In genomic region chr8:4319573-4319872, GRCm38 (mm10) we compare ENCODE assay signal across 17 mouse cellular contexts. TPM values are rescaled to one million over a fixed set of nuclear protein-coding genes. Genes with fewer than 3 reads are reported as not detected.
A peak's percentile ranks its signal among the peaks of the same experiment; 100 is the strongest.
DNase-seq lines count a peak whose midpoint lies in the region; ATAC-seq and TF ChIP-seq lines count a peak whose summit lies in the region.
"Had no signal": no experiment of that assay in that cellular context is flagged by ENCODE, and none has a peak within 500 bp of the region (broad histone marks: within the 10 kb centered on the region; RNA-seq: fewer than 3 reads in every experiment).

No protein-coding gene starts in this region.

- ATAC-seq in liver, embryonic 12.5 days = no peak
- no peak for ATAC-seq in liver, embryonic 11.5 days (replicated peaks; ENCODE audit: low FRiP score)
- ATAC-seq in forebrain, embryonic 13.5 days = no peak
- ATAC-seq: forebrain, embryonic 14.5 days had no signal

- no peak for DNase-seq in kidney, adult 2 months
- no peak for DNase-seq in kidney, adult 11 months
- no peak for DNase-seq in liver, embryonic 11.5 days (ENCODE audit: low spot score)
- peak; percentile 56 for DNase-seq in large intestine, adult 2 months (ENCODE audit: low read depth, low spot score)
- no peak for DNase-seq in urinary bladder, postnatal 25 days (ENCODE audit: low spot score)
- DNase-seq: adrenal gland, adult 2 months; adrenal gland, postnatal 25 days; cerebellum, adult 18-20 months; cerebellum, adult 9-11 months; cerebellum, postnatal 36 days; heart, adult 2 months had no signal

- WGBS in kidney, adult 2 months = 89% methylated on average over 11 of the region's 11 CpGs
- WGBS in liver, embryonic 12.5 days (ENCODE audit: insufficient replicate concordance) = 84% methylated on average over 11 of the region's 11 CpGs
- 91% methylated on average over 11 of the region's 11 CpGs for WGBS in liver, embryonic 11.5 days
- WGBS in large intestine, adult 2 months = 51% methylated on average over 11 of the region's 11 CpGs
- 97% methylated on average over 11 of the region's 11 CpGs for WGBS in forebrain, embryonic 13.5 days

- no peaks in the 10 kb centered on the region for H3K36me3 ChIP-seq in kidney, adult 2 months (ENCODE audit: control insufficient read depth, insufficient read depth, low read length)
- H3K36me3 ChIP-seq in liver, embryonic 12.5 days = peaks cover 46% of the 10 kb centered on the region
- H3K36me3 ChIP-seq in liver, embryonic 11.5 days (ENCODE audit: control insufficient read depth, insufficient read depth, low read length) = peaks cover 6% of the 10 kb centered on the region
- H3K36me3 ChIP-seq in forebrain, embryonic 13.5 days (ENCODE audit: poor library complexity, severe bottlenecking) = peaks cover 30% of the 10 kb centered on the region

- no peaks in the 10 kb centered on the region for H3K27me3 ChIP-seq in kidney, adult 2 months (replicated peaks; ENCODE audit: control insufficient read depth, insufficient read depth, low read length)
- H3K27me3 ChIP-seq in liver, embryonic 12.5 days (replicated peaks) = no peaks in the 10 kb centered on the region
- no peaks in the 10 kb centered on the region for H3K27me3 ChIP-seq in liver, embryonic 11.5 days (replicated peaks; ENCODE audit: control insufficient read depth, insufficient read depth, low read length)
- H3K27me3 ChIP-seq in forebrain, embryonic 13.5 days = no peaks in the 10 kb centered on the region
- H3K27me3 ChIP-seq: heart, embryonic 12.5 days had no signal

- no peak overlapping the region for H3K9ac ChIP-seq in liver, embryonic 12.5 days
- H3K9ac ChIP-seq in liver, embryonic 11.5 days (ENCODE audit: low read depth, low read length) = no peak overlapping the region
- no peak overlapping the region for H3K9ac ChIP-seq in forebrain, embryonic 13.5 days
- H3K9ac ChIP-seq: heart, embryonic 12.5 days; hindbrain, embryonic 14.5 days had no signal

- TF ChIP-seq CTCF in kidney, adult 2 months (conservative IDR thresholded peaks at IDR 0.05; ENCODE audit: insufficient read depth, insufficient read length, low read depth, low read length) = no peak

- H3K9me3 ChIP-seq in liver, embryonic 12.5 days (replicated peaks) = no peaks in the 10 kb centered on the region
- no peaks in the 10 kb centered on the region for H3K9me3 ChIP-seq in liver, embryonic 11.5 days (ENCODE audit: control insufficient read depth, low read length)
- no peaks in the 10 kb centered on the region for H3K9me3 ChIP-seq in forebrain, embryonic 13.5 days (replicated peaks)
- H3K9me3 ChIP-seq: heart, embryonic 12.5 days; hindbrain, embryonic 10.5 days had no signal

- no peak for TF ChIP-seq POLR2A in kidney, adult 2 months (IDR thresholded peaks at IDR 0.05; ENCODE audit: low read depth, low read length)

- peaks cover 60% of the 10 kb centered on the region for H3K4me1 ChIP-seq in kidney, adult 2 months (ENCODE audit: control insufficient read depth, insufficient read depth, low read length)
- H3K4me1 ChIP-seq in liver, embryonic 12.5 days = peaks cover 70% of the 10 kb centered on the region
- peaks cover 28% of the 10 kb centered on the region for H3K4me1 ChIP-seq in liver, embryonic 11.5 days (replicated peaks; ENCODE audit: control insufficient read depth, insufficient read depth, low read length)
- peaks cover 40% of the 10 kb centered on the region for H3K4me1 ChIP-seq in forebrain, embryonic 13.5 days

- H3K4me3 ChIP-seq in kidney, adult 2 months (ENCODE audit: insufficient read depth, low read depth, low read length) = no peak overlapping the region
- no peak overlapping the region for H3K4me3 ChIP-seq in liver, embryonic 12.5 days
- H3K4me3 ChIP-seq in liver, embryonic 11.5 days (ENCODE audit: low read depth, low read length) = no peak overlapping the region
- no peak overlapping the region for H3K4me3 ChIP-seq in forebrain, embryonic 13.5 days
- H3K4me3 ChIP-seq: heart, adult 2 months; heart, embryonic 12.5 days; hindbrain, embryonic 10.5 days had no signal

- H3K27ac ChIP-seq in kidney, adult 2 months (ENCODE audit: insufficient read depth, low read depth, low read length) = peak overlapping the region; percentile 93
- H3K27ac ChIP-seq in liver, embryonic 12.5 days = peak overlapping the region; percentile 2; the same call in 1 of the 2 replicates
- H3K27ac ChIP-seq in liver, embryonic 11.5 days (ENCODE audit: low read depth, low read length) = no peak overlapping the region
- no peak overlapping the region for H3K27ac ChIP-seq in forebrain, embryonic 13.5 days
- H3K27ac ChIP-seq: heart, adult 2 months; hindbrain, embryonic 10.5 days; hindbrain, embryonic 14.5 days had no signal

- H3K4me2 ChIP-seq in liver, embryonic 12.5 days = no peak overlapping the region
- no peak overlapping the region for H3K4me2 ChIP-seq in liver, embryonic 11.5 days
- no peak overlapping the region for H3K4me2 ChIP-seq in forebrain, embryonic 13.5 days
- H3K4me2 ChIP-seq: heart, embryonic 12.5 days; hindbrain, embryonic 14.5 days had no signal

RNA-seq across cellular contexts. Expression of gene Ccl25, which starts 5.5 kb away (rescaled TPM):
- polyA plus RNA-seq in kidney, adult 2 months (2012; rRNA removed) = 4.9 and 5.2 TPM in 2 replicates
- 9.6 and 10.9 TPM in 2 replicates for polyA plus RNA-seq in liver, embryonic 12.5 days (2016; fragmentation: Nextera tagmentation; extraction: Ambion mirVana)
- 15.2 and 19.3 TPM in 2 replicates for polyA plus RNA-seq in liver, embryonic 11.5 days (2014; fragmentation: Nextera tagmentation; extraction: Ambion mirVana)
- 278 and 368 TPM in 2 replicates for polyA plus RNA-seq in large intestine, adult 2 months (2012; rRNA removed)
- 24.3 and 24.8 TPM in 2 replicates for polyA plus RNA-seq in forebrain, embryonic 13.5 days (2015; fragmentation: Nextera tagmentation; extraction: Ambion mirVana)

RNA-seq across cellular contexts. Expression of gene Elavl1, which starts 5.7 kb away (rescaled TPM):
- polyA plus RNA-seq in kidney, adult 2 months (2012; rRNA removed) = 26.4 and 35.9 TPM in 2 replicates
- polyA plus RNA-seq in liver, embryonic 12.5 days (2016; fragmentation: Nextera tagmentation; extraction: Ambion mirVana) = 211 and 215 TPM in 2 replicates
- polyA plus RNA-seq in liver, embryonic 11.5 days (2014; fragmentation: Nextera tagmentation; extraction: Ambion mirVana) = 266 and 299 TPM in 2 replicates
- polyA plus RNA-seq in large intestine, adult 2 months (2012; rRNA removed) = 43.2 and 47.3 TPM in 2 replicates
- 199 and 215 TPM in 2 replicates for polyA plus RNA-seq in forebrain, embryonic 13.5 days (2015; fragmentation: Nextera tagmentation; extraction: Ambion mirVana)

RNA-seq across cellular contexts. Expression of gene Timm44, which starts 43.8 kb away (rescaled TPM):
- polyA plus RNA-seq in kidney, adult 2 months (2012; rRNA removed) = 88.1 and 91.9 TPM in 2 replicates
- polyA plus RNA-seq in liver, embryonic 12.5 days (2016; fragmentation: Nextera tagmentation; extraction: Ambion mirVana) = 53.0 and 54.4 TPM in 2 replicates
- polyA plus RNA-seq in liver, embryonic 11.5 days (2014; fragmentation: Nextera tagmentation; extraction: Ambion mirVana) = 99.2 and 105 TPM in 2 replicates
- polyA plus RNA-seq in large intestine, adult 2 months (2012; rRNA removed) = 71.5 and 71.7 TPM in 2 replicates
- 44.5 and 47.9 TPM in 2 replicates for polyA plus RNA-seq in forebrain, embryonic 13.5 days (2015; fragmentation: Nextera tagmentation; extraction: Ambion mirVana)

Comparison
In these comparisons a context has a peak if more than half of its experiments do, and no peak if none do; other contexts are left out.
1. H3K27ac ChIP-seq: peak in kidney, adult 2 months (single experiment) and liver, embryonic 12.5 days (single experiment); none in liver, embryonic 11.5 days (single experiment) and forebrain, embryonic 13.5 days (single experiment).
2. RNA of gene Ccl25, which starts 5.5 kb away (polyA plus RNA-seq): 278 to 368 TPM in large intestine, adult 2 months; 24.3 to 24.8 TPM in forebrain, embryonic 13.5 days, 15.2 to 19.3 TPM in liver, embryonic 11.5 days, 9.6 to 10.9 TPM in liver, embryonic 12.5 days and 4.9 to 5.2 TPM in kidney, adult 2 months; every median in the first group is over 10 times any median in the second.